In genomic region chr10:127071203-127071602, GRCm38 (mm10) we compare ENCODE assay signal across 9 mouse cellular contexts. TPM values are rescaled to one million over a fixed set of nuclear protein-coding genes. Genes with fewer than 3 reads are reported as not detected.
DNase-seq lines count a peak whose midpoint lies in the region; ATAC-seq and TF ChIP-seq lines count a peak whose summit lies in the region.
"Had no signal": no experiment of that assay in that cellular context is flagged by ENCODE, and none has a peak within 500 bp of the region (broad histone marks: within the 10 kb centered on the region; RNA-seq: fewer than 3 reads in every experiment).

No protein-coding gene starts in this region.

- no peak overlapping the region for H3K27ac ChIP-seq in kidney, postnatal 0 days
- H3K27ac ChIP-seq in embryonic facial prominence, embryonic 13.5 days = peak overlapping the region; percentile 87; the same call in 1 of the 2 replicates
- H3K27ac ChIP-seq in intestine, postnatal 0 days (ENCODE audit: low read depth, low read length) = no peak overlapping the region
- no peak overlapping the region; the same call in 1 of the 2 replicates for H3K27ac ChIP-seq in neural tube, embryonic 13.5 days (replicated peaks)

- H3K9me3 ChIP-seq in kidney, postnatal 0 days (replicated peaks; ENCODE audit: low read length) = no peaks in the 10 kb centered on the region
- no peaks in the 10 kb centered on the region for H3K9me3 ChIP-seq in embryonic facial prominence, embryonic 13.5 days
- H3K9me3 ChIP-seq in intestine, postnatal 0 days (ENCODE audit: control insufficient read depth) = no peaks in the 10 kb centered on the region
- no peaks in the 10 kb centered on the region for H3K9me3 ChIP-seq in neural tube, embryonic 13.5 days

- no peak for ATAC-seq in kidney, postnatal 0 days (replicated peaks; ENCODE audit: low FRiP score, low read depth)
- ATAC-seq in embryonic facial prominence, embryonic 13.5 days (ENCODE audit: insufficient number of reproducible peaks, insufficient read depth, low FRiP score, low TSS enrichment, low read depth) = no peak
- ATAC-seq in intestine, postnatal 0 days = no peak
- ATAC-seq in neural tube, embryonic 13.5 days (ENCODE audit: low read depth) = no peak

- H3K27me3 ChIP-seq in kidney, postnatal 0 days (ENCODE audit: insufficient read depth, low read length) = no peaks in the 10 kb centered on the region
- H3K27me3 ChIP-seq in embryonic facial prominence, embryonic 13.5 days = peaks cover 13% of the 10 kb centered on the region
- H3K27me3 ChIP-seq in intestine, postnatal 0 days (replicated peaks; ENCODE audit: control insufficient read depth, insufficient read depth, low read length) = peaks cover 9% of the 10 kb centered on the region
- H3K27me3 ChIP-seq in neural tube, embryonic 13.5 days = peaks cover 7% of the 10 kb centered on the region

- TF ChIP-seq CTCF in kidney, postnatal 0 days (IDR thresholded peaks at IDR 0.05; ENCODE audit: low read depth) = no peak
- no peak for TF ChIP-seq CTCF in intestine, postnatal 0 days (IDR thresholded peaks at IDR 0.05; ENCODE audit: low read depth)

- no peak for DNase-seq in kidney, postnatal 0 days (ENCODE audit: low spot score)
- no peak for DNase-seq in kidney, postnatal 36 days
- no peak for DNase-seq in Muller cell, postnatal 12 days (ENCODE audit: inconsistent ontology term)
- DNase-seq in gastrocnemius, postnatal 4 days (ENCODE audit: low spot score in 2 of 2) = no peak
- DNase-seq in urinary bladder, postnatal 36 days (ENCODE audit: low spot score in 2 of 2) = no peak
- DNase-seq: gastrocnemius, postnatal 25 days had no signal

- WGBS in kidney, postnatal 0 days = 72% methylated on average over 9 of the region's 9 CpGs
- WGBS in embryonic facial prominence, embryonic 13.5 days = 73% methylated on average over 9 of the region's 9 CpGs
- 45% methylated on average over 9 of the region's 9 CpGs for WGBS in intestine, postnatal 0 days
- 71% methylated on average over 9 of the region's 9 CpGs for WGBS in neural tube, embryonic 13.5 days

- no peak overlapping the region for H3K9ac ChIP-seq in kidney, postnatal 0 days (ENCODE audit: low read depth, low read length)
- peak overlapping the region; percentile 77 for H3K9ac ChIP-seq in embryonic facial prominence, embryonic 13.5 days
- H3K9ac ChIP-seq in intestine, postnatal 0 days (ENCODE audit: low read depth, low read length) = no peak overlapping the region
- H3K9ac ChIP-seq in neural tube, embryonic 13.5 days = peak overlapping the region; percentile 87

- H3K4me1 ChIP-seq in kidney, postnatal 0 days (replicated peaks; ENCODE audit: insufficient read depth, low read length) = peaks cover 16% of the 10 kb centered on the region; the same call in 1 of the 2 replicates
- peaks cover 31% of the 10 kb centered on the region for H3K4me1 ChIP-seq in embryonic facial prominence, embryonic 13.5 days
- 0 out of 2 replicates have a peak, but pooled peaks cover 8% of the 10 kb centered on the region for H3K4me1 ChIP-seq in intestine, postnatal 0 days (replicated peaks; ENCODE audit: control insufficient read depth, insufficient read depth, low read length)
- peaks cover 40% of the 10 kb centered on the region for H3K4me1 ChIP-seq in neural tube, embryonic 13.5 days (replicated peaks)

- H3K4me3 ChIP-seq in kidney, postnatal 0 days (replicated peaks; ENCODE audit: low read depth, low read length) = no peak overlapping the region
- peak overlapping the region; percentile 54 for H3K4me3 ChIP-seq in embryonic facial prominence, embryonic 13.5 days
- peak overlapping the region; percentile 83 for H3K4me3 ChIP-seq in intestine, postnatal 0 days (ENCODE audit: low read depth, low read length)
- peak overlapping the region; percentile 65 for H3K4me3 ChIP-seq in neural tube, embryonic 13.5 days

- H3K36me3 ChIP-seq in kidney, postnatal 0 days (ENCODE audit: insufficient read depth, low read length) = peaks cover 22% of the 10 kb centered on the region
- H3K36me3 ChIP-seq in embryonic facial prominence, embryonic 13.5 days = peaks cover 25% of the 10 kb centered on the region
- H3K36me3 ChIP-seq in intestine, postnatal 0 days (ENCODE audit: control insufficient read depth, insufficient read depth) = peaks cover 25% of the 10 kb centered on the region
- H3K36me3 ChIP-seq in neural tube, embryonic 13.5 days = peaks cover 25% of the 10 kb centered on the region

- peak overlapping the region; percentile 73 for H3K4me2 ChIP-seq in kidney, postnatal 0 days (ENCODE audit: low read length)
- H3K4me2 ChIP-seq in embryonic facial prominence, embryonic 13.5 days = peak overlapping the region; percentile 85
- peak overlapping the region; percentile 89 for H3K4me2 ChIP-seq in intestine, postnatal 0 days (replicated peaks; ENCODE audit: low read depth)
- peak overlapping the region; percentile 93 for H3K4me2 ChIP-seq in neural tube, embryonic 13.5 days

RNA-seq across cellular contexts. Expression of gene Tspan31, which starts 1.1 kb away (rescaled TPM):
- polyA plus RNA-seq in kidney, postnatal 0 days (2015; fragmentation: Nextera tagmentation; extraction: Ambion mirVana) = 157 and 171 TPM in 2 replicates
- polyA plus RNA-seq in embryonic facial prominence, embryonic 13.5 days (2015; fragmentation: Nextera tagmentation; extraction: Ambion mirVana) = 176 and 179 TPM in 2 replicates
- 264 and 300 TPM in 2 replicates for polyA plus RNA-seq in intestine, postnatal 0 days (2015; fragmentation: Nextera tagmentation; extraction: Ambion mirVana)
- 125 and 136 TPM in 2 replicates for polyA plus RNA-seq in neural tube, embryonic 13.5 days (2015; fragmentation: Nextera tagmentation; extraction: Ambion mirVana)
- total RNA-seq in gastrocnemius, postnatal 4 days (2021) = 10 to 100 TPM; 39.5 to 44.3 TPM

RNA-seq across cellular contexts. Expression of gene Agap2, which starts 3.9 kb away (rescaled TPM):
- polyA plus RNA-seq in kidney, postnatal 0 days (2015; fragmentation: Nextera tagmentation; extraction: Ambion mirVana) = 0.04 and 0.09 TPM in 2 replicates
- polyA plus RNA-seq in embryonic facial prominence, embryonic 13.5 days (2015; fragmentation: Nextera tagmentation; extraction: Ambion mirVana) = 0.18 and 0.34 TPM in 2 replicates
- polyA plus RNA-seq in intestine, postnatal 0 days (2015; fragmentation: Nextera tagmentation; extraction: Ambion mirVana) = 0.07 and 0.20 TPM in 2 replicates
- 1.9 and 2.3 TPM in 2 replicates for polyA plus RNA-seq in neural tube, embryonic 13.5 days (2015; fragmentation: Nextera tagmentation; extraction: Ambion mirVana)
- 1 to 10 TPM; 1.7 to 2.6 TPM for total RNA-seq in gastrocnemius, postnatal 4 days (2021)

RNA-seq across cellular contexts. Expression of gene Cdk4, which starts 7.9 kb away (rescaled TPM):
- 1,113 and 1,153 TPM in 2 replicates for polyA plus RNA-seq in kidney, postnatal 0 days (2015; fragmentation: Nextera tagmentation; extraction: Ambion mirVana)
- 1,992 and 2,100 TPM in 2 replicates for polyA plus RNA-seq in embryonic facial prominence, embryonic 13.5 days (2015; fragmentation: Nextera tagmentation; extraction: Ambion mirVana)
- 500 and 515 TPM in 2 replicates for polyA plus RNA-seq in intestine, postnatal 0 days (2015; fragmentation: Nextera tagmentation; extraction: Ambion mirVana)
- polyA plus RNA-seq in neural tube, embryonic 13.5 days (2015; fragmentation: Nextera tagmentation; extraction: Ambion mirVana) = 1,139 and 1,291 TPM in 2 replicates
- total RNA-seq in gastrocnemius, postnatal 4 days (2021) = 100 to 1,000 TPM; 225 to 253 TPM

RNA-seq across cellular contexts. Expression of gene March9, which starts 11.2 kb away (rescaled TPM):
- polyA plus RNA-seq in kidney, postnatal 0 days (2015; fragmentation: Nextera tagmentation; extraction: Ambion mirVana) = 1.6 and 1.9 TPM in 2 replicates
- polyA plus RNA-seq in embryonic facial prominence, embryonic 13.5 days (2015; fragmentation: Nextera tagmentation; extraction: Ambion mirVana) = 1.5 and 1.6 TPM in 2 replicates
- 0.91 and 1.1 TPM in 2 replicates for polyA plus RNA-seq in intestine, postnatal 0 days (2015; fragmentation: Nextera tagmentation; extraction: Ambion mirVana)
- 5.4 and 6.3 TPM in 2 replicates for polyA plus RNA-seq in neural tube, embryonic 13.5 days (2015; fragmentation: Nextera tagmentation; extraction: Ambion mirVana)
- 1 to 10 TPM; 1.6 to 1.7 TPM for total RNA-seq in gastrocnemius, postnatal 4 days (2021)

RNA-seq across cellular contexts. Expression of gene Cyp27b1, which starts 23.2 kb away (rescaled TPM):
- 38.9 and 58.0 TPM in 2 replicates for polyA plus RNA-seq in kidney, postnatal 0 days (2015; fragmentation: Nextera tagmentation; extraction: Ambion mirVana)
- polyA plus RNA-seq in embryonic facial prominence, embryonic 13.5 days (2015; fragmentation: Nextera tagmentation; extraction: Ambion mirVana) = 0.08 and 0.11 TPM in 2 replicates
- polyA plus RNA-seq in intestine, postnatal 0 days (2015; fragmentation: Nextera tagmentation; extraction: Ambion mirVana) = not detected in 2 replicates
- polyA plus RNA-seq in neural tube, embryonic 13.5 days (2015; fragmentation: Nextera tagmentation; extraction: Ambion mirVana) = 0.12 and 0.28 TPM in 2 replicates
- under 1 TPM; 0.78 to 0.86 TPM for total RNA-seq in gastrocnemius, postnatal 4 days (2021)

Comparison
In these comparisons a context has a peak if more than half of its experiments do, and no peak if none do; other contexts are left out.
1. H3K9ac ChIP-seq: peak in embryonic facial prominence, embryonic 13.5 days (single experiment) and neural tube, embryonic 13.5 days (single experiment); none in kidney, postnatal 0 days (single experiment) and intestine, postnatal 0 days (single experiment).
2. Peak in every context shown above with its lines, with median percentiles within 50 percentile points of each other: H3K4me2 ChIP-seq.